Mouse (Mus musculus) granulocyte monocyte progenitor cell, adult 5-6 weeks (primary cell): Measurements from ENCODE around the gene Asb6. TPM values are rescaled to one million over a fixed set of nuclear protein-coding genes. Genes with fewer than 3 reads are reported as not detected.
A peak's percentile ranks its signal among the peaks of the same experiment; 100 is the strongest.

Experiments used
- ATAC-seq: replicated peaks from 2 replicates; pipeline ENCODE4 v1.8.0; 2016; ENCODE audit warnings: mild to moderate bottlenecking, moderate TSS enrichment, inconsistent platforms; ENCODE audit not compliant: poor library complexity, severe bottlenecking
- total RNA-seq, 2 experiments: library from RNA; stranded (forward) in 1 of 2; stranded (reverse) in 1 of 2; fragments of 200-712, 200-1000 nt in 1 of 2; fragments of >200 nt in 1 of 2; fragmentation: Nextera tagmentation in 1 of 2; gene quantifications; 2 replicates each; pipeline ENCODE4 v1.2.3; 2014 to 2017

The Asb6 gene
- total RNA-seq, 2 experiments from 2014 or later = 8.4 to 27.1 TPM

DNA sequence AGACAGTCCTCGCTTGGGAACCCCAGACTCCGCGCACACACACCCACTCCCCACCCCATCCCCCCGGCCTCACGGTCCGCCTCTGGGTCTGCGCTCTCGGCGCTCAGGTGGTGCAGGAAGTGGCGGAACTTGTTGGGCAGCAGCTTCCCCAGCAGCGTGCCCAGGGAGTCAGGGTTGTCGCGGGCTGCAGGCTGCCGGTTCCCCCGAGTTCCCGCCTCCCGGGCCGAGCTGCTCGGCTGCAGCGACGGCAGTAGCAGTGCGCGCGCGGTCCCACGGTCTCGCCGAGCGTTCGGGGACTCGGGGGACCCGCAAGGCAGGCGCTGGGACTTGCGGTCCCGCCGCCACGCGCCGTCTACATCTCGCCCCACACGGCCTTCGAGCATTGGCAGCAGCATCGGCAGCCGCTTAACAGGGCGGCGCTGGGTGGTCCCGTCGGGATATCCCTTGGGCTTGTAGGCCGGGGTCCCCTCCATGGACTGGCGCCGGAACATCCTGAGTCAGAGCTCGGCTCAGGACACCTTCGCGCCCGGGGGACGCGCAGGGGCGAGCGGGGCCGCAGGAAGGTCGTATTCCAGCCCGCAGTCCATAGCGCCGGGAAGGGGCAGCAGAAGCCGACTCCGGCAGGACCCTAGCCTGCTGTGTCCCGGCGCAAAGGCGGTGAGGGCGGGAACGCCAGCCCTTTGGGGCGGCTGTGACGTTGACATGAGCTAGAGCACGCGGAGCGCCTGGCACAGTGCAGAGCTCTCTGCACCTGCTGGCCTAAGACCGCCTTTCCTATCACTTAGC is 28.9 kb downstream of the Asb6 start:
- peak; percentile 50 for ATAC-seq

DNA sequence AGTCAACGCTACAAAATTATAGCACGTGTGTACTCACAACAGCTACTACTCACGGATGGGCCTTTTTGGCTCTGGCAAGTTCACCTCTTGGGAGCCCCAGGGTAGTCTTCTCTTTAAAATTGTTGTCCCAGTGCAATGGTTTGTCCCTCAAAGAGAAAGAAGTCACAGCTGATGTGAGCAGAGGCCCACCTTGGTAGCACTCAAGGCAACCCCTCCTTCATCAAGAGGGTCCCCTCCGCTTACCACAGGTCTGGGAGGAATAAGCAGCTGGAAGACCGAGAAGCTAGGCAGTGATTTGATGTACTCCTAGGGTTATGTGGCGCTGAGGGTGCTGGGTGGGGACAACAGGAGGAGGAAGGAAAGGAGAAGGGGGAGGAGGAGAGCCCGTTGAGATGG is 29.5 kb downstream of the Asb6 start:
- no peak for ATAC-seq

DNA sequence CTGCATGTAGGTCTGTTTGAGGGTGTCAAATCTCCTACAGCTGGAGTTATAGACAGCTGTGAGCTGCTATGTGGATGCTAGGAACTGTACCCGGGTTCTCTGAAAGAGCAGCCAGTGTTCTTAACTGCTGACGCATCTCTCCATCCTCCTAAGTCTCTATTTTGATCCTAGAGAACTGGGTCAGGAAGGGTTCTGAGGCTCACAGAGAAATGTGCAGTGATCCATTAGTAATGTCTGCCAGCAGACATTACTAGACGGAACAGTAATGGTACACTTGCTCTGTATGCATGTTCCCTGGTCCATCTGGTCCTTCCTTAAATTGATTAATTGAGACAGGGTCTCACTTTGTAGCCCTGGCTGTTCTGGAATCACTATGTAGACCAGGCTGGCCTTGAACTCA is 30.7 kb downstream of the Asb6 start:
- no peak for ATAC-seq

DNA sequence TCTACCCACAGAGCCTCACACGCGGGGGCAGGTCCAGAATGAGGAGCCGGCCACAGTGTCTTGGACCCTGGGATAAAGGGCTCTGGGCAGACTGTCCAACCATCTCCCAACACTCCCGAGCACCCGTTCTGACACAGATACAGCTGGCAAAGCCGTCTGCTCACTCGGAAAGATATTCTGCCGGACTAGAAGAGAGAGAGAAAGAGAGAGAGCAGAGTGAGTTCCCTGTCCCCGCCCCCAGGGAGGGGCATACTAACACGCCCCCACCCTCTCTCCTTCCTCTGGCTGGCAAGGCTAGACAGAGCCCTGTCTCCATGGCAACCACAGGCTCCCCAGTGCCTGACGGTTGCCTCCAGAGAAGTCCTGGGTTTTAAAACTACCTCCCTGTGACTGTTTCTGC is 33.8 kb downstream of the Asb6 start:
- ATAC-seq = peak; percentile 76

DNA sequence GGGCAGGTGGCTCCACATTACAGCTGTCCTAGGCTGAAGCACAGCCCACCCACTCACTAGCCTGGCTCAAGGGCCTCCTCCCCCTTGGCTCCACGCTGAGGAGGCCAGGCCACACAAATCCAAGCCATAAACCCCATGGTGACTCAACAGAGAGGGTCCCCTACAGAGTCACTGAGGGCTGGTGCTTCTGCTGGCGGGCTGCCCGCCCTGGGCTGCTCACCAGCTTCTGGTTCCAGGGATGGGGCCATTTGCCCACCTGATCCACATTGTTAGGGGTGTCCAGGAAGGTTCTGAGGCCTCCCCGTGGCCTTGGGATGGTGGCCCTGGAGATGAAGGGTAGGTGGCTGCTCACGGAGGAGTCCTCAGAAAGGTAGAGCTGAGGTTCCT is 34.3 kb downstream of the Asb6 start:
- no peak for ATAC-seq

DNA sequence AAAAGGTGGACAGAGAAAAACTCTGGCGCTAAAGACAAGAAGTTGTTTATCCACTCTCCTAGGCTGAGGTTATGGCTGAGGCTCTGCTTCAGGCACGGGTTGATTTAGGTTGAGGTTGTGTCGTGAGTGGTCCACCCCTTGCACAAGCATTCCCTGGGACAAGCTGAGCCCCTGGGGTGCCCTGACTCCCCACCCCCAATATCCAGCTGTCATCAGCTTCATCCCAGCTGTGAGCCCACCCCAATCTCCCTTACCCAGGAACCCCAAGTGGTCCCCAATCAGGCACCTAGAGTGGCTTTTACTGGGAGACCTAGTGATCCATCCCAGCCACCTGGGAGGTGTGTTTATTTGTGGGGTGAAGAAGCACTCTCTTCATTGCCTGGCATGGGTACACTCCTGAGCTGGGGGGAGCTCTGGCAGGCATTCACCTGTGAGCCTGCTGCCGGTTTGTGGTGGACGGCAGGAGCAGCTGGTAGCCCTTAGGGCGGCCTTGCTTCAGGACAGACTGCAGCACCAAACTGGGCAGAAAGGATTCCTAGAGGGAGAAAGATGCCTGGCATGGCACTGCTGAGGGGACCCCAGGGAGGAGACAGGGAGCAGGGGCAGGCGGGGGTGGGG is 34.8 kb downstream of the Asb6 start:
- ATAC-seq = no peak

DNA sequence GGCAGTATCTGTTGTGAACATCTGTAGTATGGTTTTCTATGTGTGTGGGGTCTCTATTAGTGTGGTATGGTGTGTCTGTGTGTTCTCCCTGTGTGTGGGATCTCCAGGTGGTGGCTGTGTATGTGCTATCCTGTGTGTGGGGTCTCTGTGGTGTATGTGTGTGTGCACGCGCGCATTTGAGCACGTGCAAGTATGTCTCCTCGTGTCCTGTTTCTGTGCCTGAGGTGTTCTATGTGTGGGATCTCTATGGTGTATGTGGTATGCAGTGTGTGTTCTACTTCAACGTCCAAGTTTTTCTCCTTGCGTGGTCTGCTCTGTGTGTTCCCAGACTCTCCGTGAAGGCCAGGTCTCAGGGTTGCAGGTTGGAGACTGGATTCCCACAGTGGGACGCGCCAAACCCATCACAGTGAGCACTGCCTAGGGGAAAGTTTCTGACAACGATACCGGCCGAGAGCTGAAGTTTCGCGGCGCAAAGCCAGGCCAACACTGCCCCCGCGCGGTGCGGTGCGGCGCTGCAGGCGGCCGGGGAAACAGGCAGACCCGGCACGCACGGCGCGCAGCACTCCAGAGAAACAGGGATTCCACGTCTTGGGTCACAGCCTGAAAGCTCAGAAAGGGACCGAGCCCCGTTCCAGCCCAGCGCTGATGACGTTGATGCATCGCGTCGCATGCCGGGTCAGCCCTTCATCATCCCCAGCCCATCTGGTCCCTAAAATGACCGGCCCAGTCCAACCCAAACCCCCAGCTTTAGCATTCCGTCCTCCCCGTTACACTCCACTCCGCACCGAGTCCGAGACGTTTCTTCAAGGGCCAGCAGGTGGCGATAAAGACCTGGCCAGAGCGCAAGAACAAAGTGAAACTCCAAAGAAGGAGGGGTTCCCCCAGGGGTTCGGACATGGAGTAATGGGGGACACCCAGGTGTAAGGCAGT is 35.7 kb downstream of the Asb6 start:
- peak; percentile 73 for ATAC-seq

DNA sequence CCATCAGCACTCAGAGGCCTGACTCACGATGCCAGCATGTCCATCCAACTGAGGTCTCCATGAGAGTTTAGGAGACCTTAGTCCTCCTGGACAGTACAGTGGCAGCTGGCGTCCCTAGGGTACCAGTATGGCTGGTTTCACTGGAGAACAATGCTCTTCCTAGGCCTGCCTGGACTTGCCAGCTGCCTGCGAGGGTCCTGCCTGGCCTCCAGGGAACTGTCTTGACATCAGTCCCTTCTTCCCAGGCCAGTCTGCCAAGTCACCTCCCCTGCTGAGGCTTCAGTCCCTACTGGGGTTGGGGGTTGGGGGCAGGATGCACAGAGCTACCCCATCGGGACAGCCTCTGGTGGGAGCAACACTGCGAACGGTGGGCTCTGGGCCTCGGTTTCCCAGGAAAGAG is 38.1 kb downstream of the Asb6 start:
- ATAC-seq = no peak

DNA sequence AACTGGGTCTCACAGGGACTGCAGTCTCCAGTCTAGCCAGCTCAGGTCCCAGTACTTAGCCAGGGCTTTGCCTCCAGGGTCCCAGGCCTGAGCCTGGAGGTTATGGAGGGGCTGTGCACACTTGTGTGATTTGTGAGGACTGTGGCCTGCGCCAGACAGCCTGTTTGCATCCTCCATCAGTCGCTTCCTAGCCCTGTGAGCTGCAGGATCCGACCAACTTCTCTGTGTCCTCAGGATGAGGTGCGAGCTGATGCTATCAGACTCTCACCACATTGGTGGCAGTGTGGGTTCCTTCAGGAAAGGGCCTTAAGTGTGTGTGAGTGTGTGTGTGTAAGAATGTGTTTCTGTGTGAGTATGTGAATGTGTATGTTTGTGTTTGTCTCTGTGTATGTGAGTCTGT is 42.7 kb downstream of the Asb6 start:
- no peak for ATAC-seq

DNA sequence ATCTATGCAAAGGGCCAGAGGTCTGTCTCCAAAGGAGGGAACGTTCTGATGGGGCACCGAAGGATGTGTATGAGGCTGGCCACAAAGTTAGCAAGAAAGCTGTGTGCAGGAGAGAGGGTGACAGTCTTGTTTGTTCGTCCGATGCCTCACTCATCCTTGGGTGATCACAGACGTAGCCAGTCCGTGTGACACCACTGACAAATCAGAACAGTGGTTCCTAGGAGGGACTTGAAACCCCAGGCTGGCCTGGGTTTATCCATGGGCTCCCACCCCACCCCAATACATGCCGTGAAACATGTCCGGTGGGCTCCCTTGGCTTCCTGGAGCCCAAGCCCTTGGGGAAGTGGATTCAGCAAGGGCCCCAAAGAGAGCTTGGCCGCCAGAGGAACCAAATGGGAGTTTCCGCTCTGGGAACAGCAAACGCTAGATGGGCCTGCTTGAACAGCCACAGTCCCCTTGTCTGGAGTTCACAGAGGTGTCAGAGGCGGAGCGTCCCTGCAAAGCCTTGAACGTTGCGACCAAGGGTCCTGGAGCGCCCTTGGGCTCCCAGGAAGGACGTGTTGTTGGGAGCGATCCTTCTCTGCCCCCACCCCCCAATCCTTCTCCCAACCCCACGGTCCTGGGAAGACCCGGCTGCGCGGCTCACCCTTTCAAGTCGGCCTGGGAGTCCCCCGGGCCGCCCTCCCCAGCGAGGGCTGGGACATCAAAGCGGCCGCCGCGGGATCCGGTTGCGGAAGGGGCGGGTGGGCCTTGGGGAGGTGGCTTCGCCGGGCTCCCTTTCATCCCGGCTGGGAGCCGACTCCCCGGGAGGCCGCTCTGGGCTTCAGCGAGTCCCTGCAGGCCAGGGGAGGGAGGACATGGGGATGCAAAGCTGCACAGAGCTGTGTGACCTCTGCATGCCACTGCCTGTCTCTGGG is 45.8 kb downstream of the Asb6 start:
- peak; percentile 52 for ATAC-seq

DNA sequence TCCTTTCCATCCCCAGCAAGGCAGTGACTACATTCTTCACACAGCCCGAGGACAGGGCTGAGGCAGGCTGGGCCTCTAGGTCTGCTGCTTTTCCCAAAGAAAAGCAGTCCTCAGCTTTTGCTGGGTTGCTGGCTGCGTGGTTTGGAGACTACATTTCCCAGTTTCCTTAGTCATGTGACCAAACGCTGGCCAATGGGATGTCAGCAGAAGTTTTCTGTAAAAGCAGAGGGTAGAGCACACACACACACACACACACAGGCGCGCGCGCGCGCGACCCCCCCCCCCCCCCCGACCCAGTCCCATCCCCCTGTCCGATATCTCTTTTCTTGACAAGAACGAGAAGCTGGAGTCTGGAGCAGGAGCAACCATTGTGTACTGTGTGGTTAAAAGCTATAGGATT is 46.8 kb downstream of the Asb6 start:
- ATAC-seq = peak; percentile 52

DNA sequence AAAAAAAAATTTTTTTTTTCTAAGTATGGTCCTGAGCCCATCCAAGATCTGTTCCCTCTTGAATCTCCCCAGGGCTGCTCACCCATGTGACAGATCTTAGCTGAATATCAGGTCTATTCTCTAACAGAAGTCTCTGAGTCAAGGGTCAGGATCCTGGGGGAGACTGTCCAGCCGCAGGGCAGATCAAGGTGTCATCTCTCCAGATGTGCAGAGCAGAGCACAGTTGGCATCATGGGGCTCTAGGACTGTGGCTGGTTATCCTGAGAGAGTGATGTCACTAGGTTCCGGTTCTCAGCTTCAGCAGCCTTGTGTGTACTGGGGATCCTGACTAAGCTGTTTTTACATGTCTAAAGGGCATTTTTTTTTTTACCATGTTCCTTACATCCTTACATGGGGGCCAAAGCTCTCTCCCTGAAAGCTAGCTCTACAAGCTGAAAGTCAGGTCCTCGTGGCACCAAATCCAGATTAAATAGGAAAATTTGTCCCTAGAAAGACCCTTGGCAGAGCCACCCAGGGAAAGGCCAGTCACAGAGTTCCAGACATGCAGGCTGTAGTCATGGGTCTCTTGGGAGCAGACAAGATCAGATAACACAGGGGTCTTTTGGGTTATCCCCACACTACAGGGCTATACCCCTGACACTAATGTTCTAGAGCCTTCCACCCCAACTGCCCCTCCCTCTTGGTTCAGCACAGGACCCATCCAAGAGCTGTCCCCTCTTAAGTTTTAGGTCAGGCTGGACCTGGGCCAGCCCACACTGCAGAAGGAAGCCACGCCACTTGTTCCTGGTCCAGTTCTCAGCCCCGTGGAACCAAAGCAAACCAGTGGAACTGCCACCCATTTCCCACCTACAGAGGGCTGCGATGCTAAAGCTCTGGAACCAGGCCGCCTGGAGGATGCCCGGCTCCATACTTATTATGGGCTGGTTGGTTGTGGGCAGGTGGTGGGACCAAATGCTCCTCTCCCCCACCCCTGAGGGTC is 47.5 kb downstream of the Asb6 start:
- no peak for ATAC-seq

DNA sequence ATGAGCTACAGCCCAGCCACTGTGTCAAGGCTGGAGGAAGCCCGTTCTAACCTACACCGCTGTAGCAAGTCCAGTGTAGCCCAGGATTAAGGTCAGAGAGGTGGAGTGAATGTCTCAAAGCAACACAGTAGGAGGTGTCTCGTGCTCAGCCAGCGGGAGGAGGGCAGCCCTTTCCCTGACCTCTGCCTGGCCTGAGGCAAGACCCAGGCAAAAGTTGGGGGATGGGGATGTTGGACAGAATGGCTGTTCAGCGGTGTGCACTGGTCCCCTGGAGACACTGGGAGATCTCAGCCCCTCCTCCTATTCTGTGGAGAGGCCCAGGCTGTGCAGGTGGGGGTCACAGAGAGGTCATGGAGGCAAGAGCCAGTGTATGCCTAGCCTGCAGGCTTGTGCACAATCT is 50.9 kb downstream of the Asb6 start:
- no peak for ATAC-seq

DNA sequence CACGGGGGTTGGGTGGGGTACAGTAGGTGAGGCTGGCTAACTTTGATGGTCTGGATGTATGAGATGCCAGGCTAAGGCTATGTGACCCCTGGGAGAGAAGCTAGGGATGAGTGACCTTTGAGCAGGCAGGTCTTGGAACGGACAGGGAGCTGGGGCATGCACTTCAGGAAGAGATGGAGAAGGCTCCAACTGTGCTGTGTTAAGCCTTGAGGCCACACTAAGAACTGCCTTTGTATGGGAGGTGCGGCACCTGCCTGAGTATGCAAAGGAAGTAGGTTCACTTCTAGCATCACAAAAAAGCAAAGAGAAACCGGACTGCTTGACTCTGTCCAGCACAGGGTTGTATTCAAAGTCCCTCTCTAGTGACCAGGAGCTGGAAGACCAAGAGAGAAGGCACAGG is 51.9 kb downstream of the Asb6 start:
- ATAC-seq = no peak

DNA sequence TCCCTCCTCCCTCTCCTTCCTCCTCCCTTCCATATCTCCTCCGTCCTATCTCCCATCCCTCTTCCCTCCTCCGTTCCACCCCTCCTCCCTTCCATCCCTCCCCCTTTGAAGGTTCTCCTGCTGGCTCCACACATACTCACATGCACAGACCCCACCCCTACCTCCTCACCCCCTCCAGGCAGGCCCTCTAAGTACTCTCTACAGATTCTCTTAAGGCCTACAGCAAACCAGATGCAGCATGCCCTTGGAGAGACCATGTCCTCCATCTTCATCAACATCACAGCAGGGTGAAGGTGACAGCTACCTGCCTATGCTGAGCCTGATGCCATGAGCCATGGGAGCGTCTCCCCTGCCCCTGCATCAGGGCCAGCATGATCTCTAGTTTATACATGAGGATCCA is 52.9 kb downstream of the Asb6 start:
- no peak for ATAC-seq

DNA sequence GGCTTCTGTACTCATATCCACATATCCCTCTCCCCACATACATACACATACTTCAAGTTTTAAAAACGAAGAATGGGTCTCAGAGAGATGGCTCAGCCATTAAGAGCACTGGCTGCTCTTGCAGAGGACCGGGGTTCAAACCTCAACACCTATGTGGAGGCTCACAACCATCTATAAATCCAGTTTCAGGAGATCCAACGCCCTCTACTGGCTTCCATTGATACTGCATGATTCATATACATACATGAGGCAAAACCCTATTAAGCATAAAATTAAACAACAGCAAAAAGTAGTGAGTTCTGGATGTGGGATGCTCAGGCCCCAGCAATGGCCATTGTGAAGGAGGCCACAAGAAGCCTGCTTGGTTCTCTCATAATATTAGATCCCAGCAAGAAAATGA is 54.2 kb downstream of the Asb6 start:
- ATAC-seq = no peak

DNA sequence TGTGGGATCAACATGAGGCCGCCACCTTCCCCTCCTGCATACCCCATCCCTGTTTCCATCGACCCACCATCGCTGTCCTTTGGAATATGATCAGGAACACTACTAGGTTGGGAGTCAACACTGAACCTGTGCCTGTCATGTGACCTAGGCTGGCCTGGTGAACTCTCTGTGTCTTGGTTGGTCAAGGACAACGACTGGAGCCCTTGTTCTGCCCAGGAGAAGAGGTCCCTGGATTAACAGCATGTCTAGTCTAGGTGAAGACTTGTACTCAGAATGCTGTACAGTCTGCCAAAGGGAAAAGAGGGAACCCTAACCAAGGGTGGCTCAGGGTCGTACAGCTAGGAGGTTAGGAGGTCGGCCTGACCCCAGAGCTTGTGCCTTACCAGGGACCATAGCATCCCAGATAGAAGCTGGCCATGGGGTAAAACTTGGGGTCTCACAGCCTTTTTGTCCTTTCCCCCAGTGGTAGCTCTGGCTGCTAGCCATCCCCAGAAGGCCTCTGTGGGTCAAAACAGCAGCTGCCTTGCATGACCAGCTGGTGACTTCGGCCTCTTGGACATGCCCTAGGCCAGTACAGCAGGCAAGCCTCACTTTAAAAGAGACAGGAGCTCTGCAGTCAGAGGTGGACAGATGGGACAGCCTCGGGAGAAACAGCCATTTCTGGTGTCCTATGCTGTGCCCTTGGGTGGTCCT is 56.7 kb downstream of the Asb6 start:
- no peak for ATAC-seq
